Mouse (Mus musculus) thymus, postnatal 14 days (tissue): ENCODE data around the gene Cwc27.

Experiments
- DNase-seq: peaks from one replicate; pipeline ENCODE4 v3.0.0; 2021

Cwc27 gene

GRCm38 (mm10) chr13:104816635-104817571, at the start of gene Cwc27:
TSS of gene Cwc27 (minus strand) at chr13:104817142.
- DNase-seq: peak; percentile 80

DNA sequence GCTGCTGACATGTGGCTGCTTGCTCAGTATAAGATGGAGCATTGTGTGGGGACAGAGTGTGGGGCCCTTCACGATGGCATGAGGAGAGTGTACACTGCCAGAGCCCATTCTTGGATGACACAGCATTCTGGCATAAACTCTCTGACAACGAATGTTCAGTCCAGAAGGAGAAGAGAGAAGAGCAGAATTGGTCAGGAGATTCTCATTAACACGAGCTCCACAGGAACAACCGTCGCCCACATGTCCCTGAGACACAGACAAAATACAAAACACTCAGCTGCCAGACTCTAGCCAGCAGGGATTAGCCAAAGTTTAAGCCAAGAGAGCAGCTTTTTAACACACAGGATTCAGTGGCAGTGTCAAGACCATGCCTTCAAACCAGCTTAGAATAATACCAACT, 49.8 kb upstream of the Cwc27 start:
- DNase-seq: no peak

- peak; percentile 35 for DNase-seq
These were observed 46.4 kb upstream of the Cwc27 start, which contains the start of gene Shisal2b for GRCm38 (mm10) chr13:104863127-104863979. TSS of gene Shisal2b (minus strand) at chr13:104863893.

- DNase-seq: no peak
These were observed 36.7 kb upstream of the Cwc27 start for GRCm38 (mm10) chr13:104853645-104854044.

DNA sequence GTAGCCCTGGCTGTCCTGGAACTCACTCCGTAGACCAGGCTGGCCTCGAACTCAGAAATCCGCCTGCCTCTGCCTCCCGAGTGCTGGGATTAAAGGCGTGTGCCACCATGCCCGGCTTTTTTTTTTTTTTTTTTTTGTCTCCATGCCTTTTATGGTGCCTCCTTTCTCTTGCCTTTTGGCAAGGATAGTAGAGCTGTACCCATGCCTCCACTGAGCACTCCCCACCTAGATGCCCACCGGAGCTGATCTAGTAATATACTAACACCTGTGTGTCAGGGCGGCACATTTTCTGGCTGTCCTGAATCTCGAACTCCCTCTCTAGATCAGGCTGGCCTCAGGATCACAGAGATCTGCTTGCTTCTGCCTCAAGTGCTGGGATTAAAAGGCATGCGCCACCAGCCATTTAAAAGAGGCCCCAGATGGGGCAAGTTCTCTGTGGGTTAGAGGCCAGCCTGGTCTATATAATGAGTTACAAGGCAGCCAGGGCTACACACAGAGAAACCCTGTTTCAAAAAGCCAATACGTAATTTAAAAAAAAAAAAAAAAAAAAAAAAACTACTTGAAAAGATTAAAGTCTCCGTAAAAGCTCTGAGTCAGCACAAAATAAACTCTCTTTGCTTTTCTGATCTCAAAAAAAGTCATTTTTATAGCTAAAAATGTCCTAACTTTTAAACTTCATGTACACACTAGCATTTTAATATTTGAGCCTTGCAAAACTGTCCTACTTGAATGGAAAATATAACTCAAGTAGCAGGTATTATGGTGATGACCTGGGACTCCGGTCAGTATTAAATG, 26.6 kb upstream of the Cwc27 start:
- DNase-seq: no peak

DNA sequence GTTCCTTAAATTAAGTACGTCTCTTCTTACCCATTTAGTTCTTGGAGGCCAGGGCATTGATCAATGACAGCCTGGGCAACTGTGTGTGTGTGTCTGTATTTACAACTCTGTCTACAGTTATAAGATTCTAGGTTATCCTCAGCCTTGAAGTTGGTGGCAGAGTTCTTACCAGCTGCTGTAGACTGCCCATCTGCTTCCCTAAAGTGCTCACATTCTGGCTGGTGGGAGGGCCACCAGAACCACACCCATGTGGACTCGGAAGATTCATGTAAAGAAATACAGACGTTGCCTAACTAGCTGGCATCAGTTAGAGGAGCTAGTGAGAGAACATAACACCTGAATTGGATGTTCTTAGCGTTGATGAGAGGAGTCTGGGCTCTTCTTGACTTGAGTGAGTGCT, 25.0 kb upstream of the Cwc27 start:
- DNase-seq: no peak

- DNase-seq: no peak
These were observed 20.7 kb upstream of the Cwc27 start for GRCm38 (mm10) chr13:104837628-104838027.

DNA sequence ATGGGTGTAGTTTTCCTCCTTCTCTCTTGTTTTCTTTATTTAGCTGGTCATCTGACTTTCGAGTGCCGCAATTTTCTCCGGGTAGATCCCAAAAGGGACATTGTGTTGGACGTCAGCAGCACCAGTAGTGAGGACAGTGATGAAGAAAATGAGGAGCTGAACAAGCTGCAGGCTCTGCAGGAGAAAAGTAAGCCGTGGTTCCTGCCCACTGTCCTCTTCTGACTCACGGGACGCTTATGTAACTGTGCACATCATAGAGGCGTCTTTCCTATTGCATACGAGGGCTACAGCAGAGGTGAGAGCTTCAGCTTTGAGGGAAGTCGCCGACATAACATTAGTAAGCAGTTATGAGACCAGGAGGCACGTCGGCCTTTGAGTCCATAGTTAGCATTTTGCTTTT, 15.9 kb upstream of the Cwc27 start:
- no peak for DNase-seq

- no peak for DNase-seq
These were observed 8.5 kb upstream of the Cwc27 start for GRCm38 (mm10) chr13:104825470-104825869.

DNA sequence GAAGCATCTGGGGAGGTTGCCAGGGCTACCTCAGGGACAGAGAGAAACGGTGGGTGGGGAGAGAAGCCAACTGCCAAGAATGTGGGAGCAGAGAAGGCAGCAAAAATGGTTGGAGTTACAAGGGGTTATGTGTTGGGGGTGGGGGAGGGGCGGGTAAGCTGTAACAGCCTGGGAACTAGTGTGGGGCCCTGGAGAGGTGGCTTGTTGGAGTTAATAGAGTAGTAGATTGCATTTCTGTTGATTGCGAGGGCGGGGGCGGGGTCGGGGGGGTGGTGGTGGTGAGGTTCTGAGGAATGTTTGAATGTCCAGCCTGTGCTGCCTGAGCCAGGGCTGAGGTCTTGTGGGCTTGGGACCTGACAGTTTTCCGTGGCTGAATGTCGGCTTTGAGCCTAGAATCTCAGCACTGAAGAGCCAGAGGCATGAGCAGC, 5.5 kb upstream of the Cwc27 start:
- DNase-seq: no peak

- no peak for DNase-seq
These were observed 5.0 kb upstream of the Cwc27 start for GRCm38 (mm10) chr13:104821908-104822307.

GRCm38 (mm10) chr13:104821192-104821591, 4.2 kb upstream of the Cwc27 start:
- no peak for DNase-seq

DNA sequence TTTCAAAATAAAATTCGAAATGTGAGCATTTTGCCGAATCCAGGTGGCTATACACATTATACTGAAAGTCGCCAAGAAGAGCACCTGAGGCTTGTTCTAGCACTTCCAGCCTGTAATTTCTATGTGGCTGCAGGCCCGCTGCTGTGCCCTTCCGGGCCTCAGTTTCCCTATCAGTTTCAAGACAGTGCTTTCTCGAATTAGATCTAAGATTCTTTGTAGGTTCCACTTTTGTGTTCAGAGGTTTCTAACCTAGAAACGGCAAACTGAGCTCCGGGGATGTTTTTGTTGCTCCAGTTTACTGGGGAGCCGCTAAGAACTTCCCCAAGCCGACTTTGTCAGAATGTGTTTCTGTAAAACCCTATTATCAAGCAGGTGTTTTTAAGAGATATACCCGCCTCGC, 754 bp upstream of the Cwc27 start:
- DNase-seq: peak; percentile 22

- DNase-seq: peak; percentile 37
These were observed 690 bp downstream of the Cwc27 start for GRCm38 (mm10) chr13:104816270-104816634.

- DNase-seq: peak; percentile 28
These were observed 11.3 kb downstream of the Cwc27 start for GRCm38 (mm10) chr13:104805681-104806080.

DNA sequence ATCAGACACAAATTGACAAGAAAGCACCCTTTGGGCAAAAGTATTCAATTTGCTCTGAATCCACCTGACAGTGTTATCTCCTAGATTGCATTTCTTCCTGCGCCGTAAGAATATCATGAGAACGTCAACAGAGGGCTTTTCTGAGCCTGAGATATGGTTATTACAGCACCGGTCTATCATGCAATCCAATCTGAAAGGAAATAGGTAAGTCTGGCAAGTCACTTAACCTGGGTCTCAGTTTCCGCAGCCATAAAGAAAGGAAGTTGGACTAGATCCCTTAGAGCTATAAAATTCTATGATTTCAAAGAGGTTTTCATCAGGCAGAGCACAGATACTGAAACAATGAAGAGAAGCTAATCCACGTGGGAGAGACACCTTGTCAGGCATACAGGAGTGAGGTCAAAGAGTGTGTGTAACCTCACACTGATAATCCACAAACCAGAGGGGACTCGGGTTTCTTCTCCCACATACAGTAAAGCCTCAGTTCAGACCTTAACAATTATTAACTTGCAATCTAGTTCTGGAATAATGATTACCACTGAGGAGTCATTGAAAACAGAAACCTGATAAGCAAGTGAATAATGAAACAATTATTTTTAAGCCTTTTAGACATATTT, 17.3 kb downstream of the Cwc27 start:
- DNase-seq: no peak

DNA sequence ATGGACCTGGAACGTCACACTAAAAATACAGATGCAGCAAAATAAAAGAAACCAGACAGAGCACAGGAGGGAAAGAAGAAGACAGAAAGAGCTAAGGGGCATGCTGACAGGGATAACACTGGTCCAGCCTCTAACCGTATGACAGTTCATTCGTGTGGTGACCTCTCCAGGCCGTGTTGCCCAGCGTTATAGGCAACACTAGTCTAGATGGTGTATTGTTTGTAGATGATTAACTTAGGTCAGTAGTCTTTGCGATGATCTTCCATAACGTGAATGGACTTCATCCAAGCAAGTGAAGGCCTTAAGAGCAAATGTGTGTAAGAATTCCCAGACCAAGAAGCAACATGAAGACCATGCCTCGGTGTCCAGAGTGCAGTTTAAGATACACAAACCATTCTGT, 17.9 kb downstream of the Cwc27 start:
- DNase-seq: no peak

DNA sequence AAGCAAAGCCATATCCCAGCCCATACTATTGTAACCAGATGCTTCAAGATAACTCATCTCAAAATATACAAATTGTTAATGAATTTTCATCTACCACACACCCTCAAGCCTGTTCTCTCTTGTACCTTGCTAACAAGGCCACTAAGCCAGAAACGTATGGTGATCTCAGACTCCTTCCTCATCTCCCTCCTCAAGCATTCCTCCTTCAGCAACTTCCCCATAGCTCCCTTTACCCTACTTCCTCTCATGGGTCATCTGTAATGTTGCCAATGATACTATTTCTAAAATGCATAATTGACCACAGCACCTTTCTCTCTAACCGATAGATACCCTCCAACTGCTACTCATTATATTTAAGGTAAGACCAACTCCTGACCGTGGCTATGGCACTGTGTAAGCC, 22.5 kb downstream of the Cwc27 start:
- no peak for DNase-seq

GRCm38 (mm10) chr13:104792184-104792583, 24.8 kb downstream of the Cwc27 start, which contains the start of gene Srek1ip1:
TSS of gene Srek1ip1 (plus strand) at chr13:104792484.
- no peak for DNase-seq

- DNase-seq: peak; percentile 32
These were observed 27.3 kb downstream of the Cwc27 start for GRCm38 (mm10) chr13:104789663-104790062.

- no peak for DNase-seq
These were observed 29.7 kb downstream of the Cwc27 start for GRCm38 (mm10) chr13:104787260-104787659.

DNA sequence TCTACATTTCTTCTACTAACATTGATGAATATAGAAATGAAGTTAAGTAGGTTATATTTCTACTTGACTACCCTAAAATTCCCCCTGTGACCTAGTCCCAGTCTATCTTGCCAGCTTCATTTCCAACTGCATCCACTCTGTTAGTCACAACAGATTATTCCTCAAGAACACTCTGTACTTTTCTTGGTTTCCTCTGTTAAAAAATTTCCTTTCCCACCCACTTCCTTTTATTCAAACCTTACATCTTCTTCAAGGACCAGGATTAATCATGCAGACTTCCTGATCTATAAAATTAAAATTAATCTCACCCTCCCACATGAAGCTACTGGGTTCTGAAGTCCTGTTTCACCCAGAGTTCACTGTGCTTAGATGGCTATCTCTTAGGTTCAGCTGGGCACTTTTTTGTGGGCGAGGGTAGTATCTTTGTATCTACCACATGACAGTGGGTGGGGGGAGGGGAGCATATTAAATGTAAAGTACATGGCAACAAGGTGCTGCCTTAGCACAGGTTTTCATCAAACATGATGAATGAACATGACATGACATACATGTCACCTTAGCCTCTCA, 37.8 kb downstream of the Cwc27 start:
- no peak for DNase-seq
